8 mouse cellular contexts compared by ENCODE assay signal in genomic region chr14:98168908-98169401, GRCm38 (mm10). TPM values are rescaled to one million over a fixed set of nuclear protein-coding genes. Genes with fewer than 3 reads are reported as not detected.
DNase-seq lines count a peak whose midpoint lies in the region; ATAC-seq and TF ChIP-seq lines count a peak whose summit lies in the region.

No protein-coding gene starts in this region.

- peak overlapping the region; percentile 89 for H3K9ac ChIP-seq in limb, embryonic 11.5 days (ENCODE audit: low read length)

- under 1% methylated on average over 43 of the region's 45 CpGs for WGBS in limb, embryonic 11.5 days
- 1% methylated on average over 45 of the region's 45 CpGs for WGBS in small intestine, adult 2 months

- DNase-seq in B cell, adult 2 months, result peak; percentile 1 to 12
- peak; percentile 70 for DNase-seq in adrenal gland, postnatal 10 days
- DNase-seq in heart, postnatal 4 days, result peak; percentile 47
- DNase-seq in limb, embryonic 11.5 days (ENCODE audit: low spot score), result peak; percentile 72
- DNase-seq in mesoderm, embryonic 11.5 days (ENCODE audit: low read depth, low spot score), result peak; percentile 56
- no peak for DNase-seq in adipocyte (ENCODE audit: low spot score)

- H3K9me3 ChIP-seq in limb, embryonic 11.5 days (ENCODE audit: control insufficient read depth, low read length), result no peaks in the 10 kb centered on the region

- H3K27ac ChIP-seq in limb, embryonic 11.5 days (replicated peaks; ENCODE audit: low read depth, low read length), result peak overlapping the region; percentile 58
- peak overlapping the region; percentile 76 for H3K27ac ChIP-seq in small intestine, adult 2 months (ENCODE audit: insufficient read depth, low read depth, low read length)

- H3K27me3 ChIP-seq in limb, embryonic 11.5 days (ENCODE audit: control insufficient read depth, insufficient read depth, low read length), result no peaks in the 10 kb centered on the region
- no peaks in the 10 kb centered on the region for H3K27me3 ChIP-seq in small intestine, adult 2 months (ENCODE audit: control insufficient read depth, insufficient read depth, low read length)

- peak overlapping the region; percentile 76 for H3K4me2 ChIP-seq in limb, embryonic 11.5 days (ENCODE audit: low read depth, severe bottlenecking)

- H3K4me1 ChIP-seq in limb, embryonic 11.5 days (ENCODE audit: control insufficient read depth, insufficient read depth, low read length), result no peaks in the 10 kb centered on the region
- no peaks in the 10 kb centered on the region; the same call in 1 of the 2 replicates for H3K4me1 ChIP-seq in small intestine, adult 2 months (ENCODE audit: control insufficient read depth, insufficient read depth, insufficient read length, low read length)

- no peak for TF ChIP-seq POLR2A in small intestine, adult 2 months (IDR thresholded peaks at IDR 0.05; ENCODE audit: low read depth, low read length)

- no peak for TF ChIP-seq CTCF in small intestine, adult 2 months (IDR thresholded peaks at IDR 0.05; ENCODE audit: extremely low read depth, insufficient read length, insufficient replicate concordance, low read depth, low read length)

- peak; percentile 58 for ATAC-seq in erythroid progenitor cell, adult 5-6 weeks (replicated peaks; ENCODE audit: low FRiP score, poor library complexity, severe bottlenecking)
- ATAC-seq in limb, embryonic 11.5 days (ENCODE audit: insufficient number of reproducible peaks, low FRiP score, low TSS enrichment, low read depth), result peak; percentile 2; the same call in 1 of the 2 replicates

- no peaks in the 10 kb centered on the region for H3K36me3 ChIP-seq in limb, embryonic 11.5 days (ENCODE audit: control insufficient read depth, insufficient read depth, low read length)
- H3K36me3 ChIP-seq in small intestine, adult 2 months (ENCODE audit: control insufficient read depth, insufficient read depth, low read length), result no peaks in the 10 kb centered on the region

- H3K4me3 ChIP-seq in limb, embryonic 11.5 days (ENCODE audit: low read depth, low read length), result peak overlapping the region; percentile 86
- H3K4me3 ChIP-seq in small intestine, adult 2 months (ENCODE audit: low read depth, low read length), result peak overlapping the region; percentile 94

RNA-seq across cellular contexts. Expression of gene Dach1, which starts 0.6 kb away (rescaled TPM):
- total RNA-seq in adrenal gland, postnatal 10 days (2021), result 10 to 100 TPM in 1 of 2 experiments, 1 to 10 TPM in 1; 8.9 to 13.0 TPM
- total RNA-seq in erythroid progenitor cell, adult 5-6 weeks (2015; ENCODE audit: low replicate concordance), result 3.6 and 4.2 TPM in 2 replicates
- total RNA-seq in erythroid progenitor cell, adult 5-6 weeks (2017; ENCODE audit: low replicate concordance), result 1.2 and 2.1 TPM in 2 replicates
- 10 to 100 TPM; 16.8 to 17.3 TPM for total RNA-seq in heart, postnatal 4 days (2021)
- polyA plus RNA-seq in limb, embryonic 11.5 days (2014; fragmentation: Nextera tagmentation; extraction: Ambion mirVana), result 14.4 and 16.5 TPM in 2 replicates
- 1.3 and 3.9 TPM in 2 replicates for polyA plus RNA-seq in small intestine, adult 2 months (2012; rRNA removed)
